Mouse (Mus musculus): ENCODE data around the gene Odf2.

Odf2 gene

GRCm38 (mm10) chr2:29889066-29889944 lies at the start of gene Odf2:
Odf2 (plus strand) TSS chr2:29889221.
- peak; percentile 99 for DNase-seq (ENCODE audit: low read depth)

GRCm38 (mm10) chr2:29839460-29839859 lies 49.6 kb upstream of the Odf2 start:
- DNase-seq (ENCODE audit: low read depth) = no peak

- no peak for DNase-seq (ENCODE audit: low read depth)
These were observed 45.6 kb upstream of the Odf2 start for GRCm38 (mm10) chr2:29843231-29844105.

GRCm38 (mm10) chr2:29844115-29844514 lies 44.9 kb upstream of the Odf2 start:
- no peak for DNase-seq (ENCODE audit: low read depth)

GRCm38 (mm10) chr2:29844661-29845060 lies 44.4 kb upstream of the Odf2 start:
- DNase-seq (ENCODE audit: low read depth) = no peak

- no peak for DNase-seq (ENCODE audit: low read depth)
These were observed 43.4 kb upstream of the Odf2 start for GRCm38 (mm10) chr2:29845636-29846035.

GRCm38 (mm10) chr2:29846061-29846853 lies 42.8 kb upstream of the Odf2 start:
- no peak for DNase-seq (ENCODE audit: low read depth)

- DNase-seq (ENCODE audit: low read depth) = no peak
These were observed 42.1 kb upstream of the Odf2 start for GRCm38 (mm10) chr2:29846911-29847310.

GRCm38 (mm10) chr2:29849041-29849440 lies 40.0 kb upstream of the Odf2 start:
- peak; percentile 53 for DNase-seq (ENCODE audit: low read depth)

- peak; percentile 60 for DNase-seq (ENCODE audit: low read depth)
These were observed 39.1 kb upstream of the Odf2 start for GRCm38 (mm10) chr2:29849841-29850480.

GRCm38 (mm10) chr2:29852957-29853485 lies 36.0 kb upstream of the Odf2 start:
- DNase-seq (ENCODE audit: low read depth) = no peak

GRCm38 (mm10) chr2:29853736-29854135 lies 35.3 kb upstream of the Odf2 start:
- DNase-seq (ENCODE audit: low read depth) = no peak

- DNase-seq (ENCODE audit: low read depth) = no peak
These were observed 33.3 kb upstream of the Odf2 start for GRCm38 (mm10) chr2:29855585-29856210.

GRCm38 (mm10) chr2:29856451-29857260 lies 32.4 kb upstream of the Odf2 start:
- no peak for DNase-seq (ENCODE audit: low read depth)

GRCm38 (mm10) chr2:29857341-29857740 lies 31.7 kb upstream of the Odf2 start:
- DNase-seq (ENCODE audit: low read depth) = no peak

- DNase-seq (ENCODE audit: low read depth) = no peak
These were observed 31.1 kb upstream of the Odf2 start for GRCm38 (mm10) chr2:29857967-29858366.

GRCm38 (mm10) chr2:29858748-29859473 lies 30.1 kb upstream of the Odf2 start:
- peak; percentile 77 for DNase-seq (ENCODE audit: low read depth)

- no peak for DNase-seq (ENCODE audit: low read depth)
These were observed 23.9 kb upstream of the Odf2 start for GRCm38 (mm10) chr2:29865125-29865524.

- peak; percentile 91 for DNase-seq (ENCODE audit: low read depth)
These were observed 19.9 kb upstream of the Odf2 start, which contains the start of gene Cercam for GRCm38 (mm10) chr2:29868949-29869645. Cercam (plus strand) TSS chr2:29869164.
